Mouse (Mus musculus) heart, adult 2 months (tissue): ENCODE measurements around the gene Tmem9b.

Experiments used
- CTCF ChIP-seq: fragments of 200-600 bp; IDR thresholded peaks from 2 replicates; pipeline ENCODE4 v1.8.1; 2022; ENCODE audit warnings: antibody characterized with exemption, mild to moderate bottlenecking, moderate library complexity
- POLR2A ChIP-seq: fragments of 200-500 bp; IDR thresholded peaks from 2 replicates; pipeline ENCODE4 v1.6.1; 2011; ENCODE audit warnings: mild to moderate bottlenecking, low read depth, low read length, control low read depth; ENCODE audit not compliant: insufficient read depth

GRCm38 (mm10) chr7:109723697-109724096 lies 29.0 kb downstream of the Tmem9b start, which contains the start of gene BC051019:
- TF ChIP-seq CTCF, result no peak
- no peak for TF ChIP-seq POLR2A
